Mouse (Mus musculus) mouse trophoblast stem cell (cell line): ENCODE results near the gene Bank1.
"Not testable (repeated sequence)": the region's sequence is repeated elsewhere in the genome, so short reads cannot be mapped to it uniquely, and the experiment has no call there.

Source experiments
- in situ Hi-C, 2 experiments: fragments of 300-500 bp; cut with MseI, MboI; formaldehyde crosslinking; loops; 2 replicates in 1 of 2; 3 replicates in 1 of 2; pipeline ENCODE4 v1.15.1; 2025

Bank1 gene

GRCm38 (mm10) chr3:136325783-136326182 lies at the start of gene Bank1:
Gene Bank1, minus strand, starts transcription at chr3:136326066.
- in situ Hi-C loops, result no loop called here

- in situ Hi-C loops, result no loop called here
These were observed 44.0 kb upstream of the Bank1 start for GRCm38 (mm10) chr3:136369916-136370315.

- in situ Hi-C loops, result no loop called here
These were observed 43.6 kb upstream of the Bank1 start for GRCm38 (mm10) chr3:136369466-136369865.

- in situ Hi-C loops, result no loop called here
These were observed 42.7 kb upstream of the Bank1 start for GRCm38 (mm10) chr3:136368505-136368999.

DNA sequence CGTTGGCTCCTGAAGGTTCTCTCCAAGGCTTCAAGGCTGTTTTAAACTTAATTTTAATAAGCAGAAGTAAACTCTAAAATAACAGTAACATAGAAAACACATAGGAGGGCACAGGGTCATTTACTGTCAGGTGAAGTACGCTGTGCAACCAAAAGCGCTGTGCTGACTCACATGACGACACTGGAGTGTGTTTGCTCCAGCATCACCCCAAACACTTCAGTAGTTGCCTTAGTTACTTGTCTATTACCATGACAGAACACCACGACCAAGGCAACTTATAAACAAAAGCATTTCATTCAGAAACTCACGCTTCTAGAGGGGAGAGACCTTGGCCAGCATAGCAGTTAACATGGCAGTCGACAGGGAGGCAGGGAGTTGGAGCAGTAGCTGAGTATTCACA lies 23.8 kb upstream of the Bank1 start:
- in situ Hi-C loops, result no loop called here

DNA sequence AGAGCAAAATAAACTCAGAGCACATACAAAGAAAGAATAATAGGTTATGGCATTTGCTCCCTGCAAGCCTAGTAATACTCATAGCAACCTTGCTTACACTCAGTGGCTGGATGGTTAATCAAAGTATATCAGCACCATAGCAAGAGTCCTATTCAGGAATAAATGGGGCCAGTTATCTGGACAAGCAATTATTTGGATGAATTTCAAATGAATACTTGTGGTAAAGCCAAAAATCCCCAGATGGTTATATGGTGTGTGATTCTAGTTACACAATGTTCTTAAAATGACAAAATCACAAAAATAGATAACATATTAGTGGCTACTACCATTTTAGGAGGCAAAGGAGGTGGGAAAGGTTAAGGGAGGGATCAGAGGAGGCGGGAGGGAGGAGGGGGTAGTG lies 22.7 kb upstream of the Bank1 start:
- in situ Hi-C loops, result no loop called here

GRCm38 (mm10) chr3:136347277-136347676 lies 21.4 kb upstream of the Bank1 start:
- in situ Hi-C loops, result no loop called here

DNA sequence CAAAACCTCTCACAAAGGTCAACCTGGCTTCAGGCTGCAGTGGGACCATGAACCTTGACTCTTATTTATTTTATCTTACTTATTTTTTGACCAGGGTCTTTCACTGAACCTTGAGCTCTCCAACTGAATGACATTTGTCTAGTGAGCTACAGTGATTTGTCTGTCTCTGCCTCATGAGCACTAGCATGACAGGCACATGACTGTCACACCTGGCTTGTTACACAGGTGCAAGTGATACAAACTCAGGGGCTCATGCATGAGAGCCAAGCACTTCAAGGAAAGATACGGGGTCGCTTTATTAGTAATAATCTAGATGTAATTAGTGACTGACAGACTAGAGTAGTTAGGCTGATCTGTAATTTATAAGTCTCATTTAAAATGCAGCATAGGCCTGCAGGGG lies 16.0 kb upstream of the Bank1 start:
- in situ Hi-C loops, result no loop called here

GRCm38 (mm10) chr3:136339896-136340295 lies 14.0 kb upstream of the Bank1 start:
- in situ Hi-C loops, result no loop called here

GRCm38 (mm10) chr3:136331135-136331534 lies 5.3 kb upstream of the Bank1 start:
- in situ Hi-C loops, result no loop called here

DNA sequence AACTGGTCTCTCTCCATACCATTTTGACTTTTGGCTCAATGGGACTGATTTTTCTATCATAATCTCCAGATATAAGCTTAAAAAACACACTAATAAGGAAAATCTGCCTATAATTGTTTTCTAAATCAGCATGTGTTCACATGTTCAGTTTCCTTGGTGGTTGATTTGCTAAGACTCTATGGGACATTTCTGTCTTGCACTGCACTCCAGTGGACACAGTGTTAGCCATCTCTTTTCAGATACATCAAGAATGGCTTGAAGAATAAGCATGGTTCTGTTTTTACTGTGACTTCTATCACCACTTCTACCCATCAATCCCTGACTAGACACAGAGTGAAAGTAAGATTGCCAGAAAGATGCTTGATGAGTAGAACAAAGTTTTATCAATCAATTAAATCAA lies 4.2 kb upstream of the Bank1 start:
- in situ Hi-C loops, result no loop called here

GRCm38 (mm10) chr3:136329133-136329532 lies 3.3 kb upstream of the Bank1 start:
- in situ Hi-C loops, result no loop called here

GRCm38 (mm10) chr3:136324716-136325115 lies 1.1 kb downstream of the Bank1 start:
- in situ Hi-C loops, result not testable (repeated sequence)

DNA sequence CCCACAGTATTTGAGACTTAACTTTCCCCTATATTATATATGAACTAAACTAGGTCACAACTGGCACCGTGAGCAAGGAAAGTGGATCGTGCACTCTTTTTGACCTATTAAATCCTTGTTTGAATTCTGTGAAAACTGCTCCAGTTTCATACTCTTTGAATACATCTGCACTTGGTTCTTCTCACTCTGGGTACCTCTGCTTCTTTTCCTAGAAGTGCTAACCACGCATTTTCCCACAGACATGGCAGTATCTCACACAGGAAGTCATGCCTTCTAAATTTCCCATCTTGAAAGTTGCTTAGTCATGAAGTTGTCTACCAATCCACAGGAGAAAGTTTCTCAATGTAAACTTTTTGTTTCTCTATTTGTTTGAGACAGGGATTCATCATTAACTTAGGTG lies 3.9 kb downstream of the Bank1 start:
- in situ Hi-C loops, result no loop called here

DNA sequence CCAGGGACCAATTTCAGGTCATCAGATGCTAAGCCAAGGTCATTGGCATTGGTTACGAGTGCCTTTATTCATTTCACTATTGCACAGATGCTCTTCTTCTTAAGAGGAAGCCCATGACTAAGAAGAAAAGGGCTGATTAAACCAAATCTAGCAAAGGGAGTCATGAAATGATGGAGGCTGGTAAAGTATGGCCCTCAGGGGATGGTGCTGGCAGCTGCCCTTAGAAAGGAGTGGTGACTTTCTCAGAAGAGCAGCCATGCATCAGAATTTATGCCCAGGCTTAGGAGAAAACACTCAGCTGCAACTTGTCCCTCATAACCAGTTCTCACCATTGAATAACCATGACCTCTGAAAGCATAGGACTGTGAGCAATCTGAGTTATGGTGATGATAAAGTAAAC lies 17.4 kb downstream of the Bank1 start:
- in situ Hi-C loops, result no loop called here

DNA sequence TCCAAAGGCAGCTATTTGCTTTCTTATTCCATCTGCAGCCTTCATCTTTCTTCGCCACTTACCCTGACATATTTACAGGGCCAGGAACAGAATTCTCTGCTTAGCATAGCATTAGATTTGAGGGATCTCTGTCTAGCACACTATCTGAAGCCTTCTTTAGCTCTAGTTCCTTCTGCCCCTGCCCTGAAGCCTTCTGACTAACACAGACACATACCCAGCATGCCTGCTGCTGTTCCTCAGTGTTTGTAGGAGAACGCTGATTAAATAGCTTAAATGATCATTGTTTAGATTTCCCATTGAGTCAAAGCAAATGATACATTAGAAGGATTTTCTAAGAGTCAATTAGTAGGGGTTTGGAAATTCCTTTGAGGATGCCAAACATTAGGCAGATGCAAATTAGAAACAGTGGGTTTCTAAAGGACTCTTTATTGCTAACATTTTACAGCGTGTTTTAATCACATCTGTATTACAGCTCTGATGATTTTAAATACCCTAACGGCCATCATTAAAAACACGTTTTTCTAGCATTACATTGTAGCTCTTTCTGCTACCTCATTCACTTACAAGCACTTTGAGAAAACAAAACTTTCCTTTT lies 19.2 kb downstream of the Bank1 start:
- in situ Hi-C loops, result no loop called here

DNA sequence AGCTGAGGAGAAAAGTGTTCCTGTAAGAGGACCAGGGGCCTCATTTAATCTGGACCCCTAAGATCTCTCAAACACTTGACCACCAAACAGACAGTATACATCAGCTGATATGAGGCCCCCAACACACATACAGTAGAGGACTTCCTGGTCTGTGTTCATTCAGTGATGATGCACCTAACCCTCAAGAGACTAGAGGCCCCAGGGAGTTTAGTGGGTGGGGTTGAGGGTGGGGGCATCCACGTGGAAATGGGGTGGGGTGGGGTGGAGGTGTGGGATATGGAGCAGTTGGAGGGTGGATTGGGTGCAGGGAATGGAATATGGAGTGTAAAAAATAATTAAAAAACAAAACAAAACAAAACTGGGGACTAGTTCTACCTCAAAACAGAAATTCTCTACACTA lies 23.3 kb downstream of the Bank1 start:
- in situ Hi-C loops, result no loop called here

GRCm38 (mm10) chr3:136300810-136301209 lies 25.1 kb downstream of the Bank1 start:
- in situ Hi-C loops, result not testable (repeated sequence)

DNA sequence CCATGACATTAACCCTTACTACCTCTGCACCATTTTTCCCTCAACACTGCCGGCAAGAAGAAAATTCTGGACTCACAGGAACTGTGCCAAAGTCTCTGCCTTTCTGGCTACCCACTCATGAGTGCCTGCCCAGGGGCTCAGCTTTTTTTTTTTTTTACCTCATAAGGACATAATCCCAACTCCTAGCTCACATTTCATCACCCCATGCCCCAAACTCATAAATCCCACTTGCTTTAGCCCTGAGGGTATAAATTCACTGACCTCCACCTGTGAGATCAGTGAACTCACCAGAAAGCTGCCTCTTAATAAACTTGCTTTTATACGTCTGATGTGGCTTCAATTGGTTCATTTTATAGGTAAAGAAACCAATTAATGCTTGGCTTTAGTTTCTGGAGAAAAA lies 28.5 kb downstream of the Bank1 start:
- in situ Hi-C loops, result no loop called here

GRCm38 (mm10) chr3:136295250-136295649 lies 30.6 kb downstream of the Bank1 start:
- in situ Hi-C loops, result no loop called here

- in situ Hi-C loops, result no loop called here
These were observed 38.0 kb downstream of the Bank1 start for GRCm38 (mm10) chr3:136287883-136288282.

GRCm38 (mm10) chr3:136264969-136265595 lies 60.8 kb downstream of the Bank1 start:
- in situ Hi-C loops, result no loop called here

GRCm38 (mm10) chr3:136257761-136258160 lies 68.1 kb downstream of the Bank1 start:
- in situ Hi-C loops, result no loop called here

DNA sequence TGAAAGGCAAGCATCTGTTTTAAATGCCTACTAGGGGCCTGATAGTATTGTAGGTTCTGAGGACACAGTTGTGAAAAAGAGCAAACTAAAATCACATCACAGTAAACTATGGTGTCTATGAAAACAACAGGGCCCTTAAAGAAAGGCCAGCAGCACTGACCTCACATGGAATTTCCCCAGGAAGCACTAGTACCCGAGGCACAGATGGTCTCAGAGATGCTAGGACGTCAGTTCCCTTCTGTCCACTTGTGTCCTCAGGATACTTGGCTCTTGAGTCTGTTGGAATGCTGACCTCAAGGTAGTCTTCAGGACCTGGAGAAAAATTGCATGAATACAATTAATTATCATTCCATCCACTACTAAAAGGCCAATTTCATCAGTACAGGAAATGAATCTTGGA lies 71.2 kb downstream of the Bank1 start:
- in situ Hi-C loops, result no loop called here
